In genomic region chr5:136292361-136292760, GRCm38 (mm10) we compare ENCODE assay signal across 15 mouse cellular contexts. TPM values are rescaled to one million over a fixed set of nuclear protein-coding genes. Genes with fewer than 3 reads are reported as not detected.
DNase-seq lines count a peak whose midpoint lies in the region; ATAC-seq and TF ChIP-seq lines count a peak whose summit lies in the region.
"Had no signal": no experiment of that assay in that cellular context is flagged by ENCODE, and none has a peak within 500 bp of the region (broad histone marks: within the 10 kb centered on the region; RNA-seq: fewer than 3 reads in every experiment).

No protein-coding gene starts in this region.

- peak overlapping the region; percentile 82 for H3K27ac ChIP-seq in heart, embryonic 16.5 days (ENCODE audit: low read length)
- H3K27ac ChIP-seq in heart, adult 2 months, result no peak overlapping the region
- H3K27ac ChIP-seq in liver, adult 2 months (replicated peaks; ENCODE audit: insufficient read depth, low read depth, low read length), result no peak overlapping the region
- H3K27ac ChIP-seq in forebrain, postnatal 0 days (ENCODE audit: low read depth, low read length), result peak overlapping the region; percentile 83
- H3K27ac ChIP-seq in midbrain, embryonic 15.5 days, result peak overlapping the region; percentile 68
- H3K27ac ChIP-seq: embryonic facial prominence, embryonic 12.5 days; heart, embryonic 10.5 days; intestine, embryonic 15.5 days; left cerebral cortex, adult 2 months; liver, embryonic 15.5 days had no signal

- ATAC-seq in heart, embryonic 16.5 days (replicated peaks; ENCODE audit: extremely low read depth, insufficient read depth, low FRiP score), result no peak
- peak; percentile 12; the same call in 1 of the 2 replicates for ATAC-seq in forebrain, postnatal 0 days
- ATAC-seq in midbrain, embryonic 15.5 days (replicated peaks), result no peak
- ATAC-seq: intestine, embryonic 15.5 days had no signal

- no peak overlapping the region for H3K4me3 ChIP-seq in heart, embryonic 16.5 days (ENCODE audit: low read length)
- no peak overlapping the region for H3K4me3 ChIP-seq in heart, adult 2 months
- H3K4me3 ChIP-seq in liver, adult 2 months (ENCODE audit: insufficient read depth, low read depth, low read length), result no peak overlapping the region
- no peak overlapping the region for H3K4me3 ChIP-seq in forebrain, postnatal 0 days (ENCODE audit: low read depth, low read length)
- H3K4me3 ChIP-seq in midbrain, embryonic 15.5 days, result no peak overlapping the region
- H3K4me3 ChIP-seq: embryonic facial prominence, embryonic 12.5 days; heart, embryonic 10.5 days; intestine, embryonic 15.5 days; left cerebral cortex, adult 2 months; liver, embryonic 15.5 days had no signal

- no peak for TF ChIP-seq EP300 in heart, adult 2 months (IDR thresholded peaks at IDR 0.05; ENCODE audit: insufficient read depth, low read depth, low read length)

- intact Hi-C loops in heart, adult 2 months (cut with DNase I), result no loop called here

- H3K79me2 ChIP-seq in heart, adult 2 months (replicated peaks; ENCODE audit: control insufficient read depth, insufficient read depth, low read length), result no peaks in the 10 kb centered on the region
- H3K79me2 ChIP-seq in liver, adult 2 months (ENCODE audit: control insufficient read depth, insufficient read depth, low read length), result no peaks in the 10 kb centered on the region

- TF ChIP-seq POLR2A in heart, adult 2 months (IDR thresholded peaks at IDR 0.05; ENCODE audit: insufficient read depth, low read depth, low read length), result no peak
- no peak for TF ChIP-seq POLR2A in liver, adult 2 months (IDR thresholded peaks at IDR 0.05; ENCODE audit: extremely low read depth, insufficient read depth, low read length)

- WGBS in heart, embryonic 16.5 days, result 79% methylated on average over 2 of the region's 2 CpGs
- WGBS in heart, adult 2 months, result 80% methylated on average over 2 of the region's 2 CpGs
- 80% methylated on average over 2 of the region's 2 CpGs for WGBS in liver, adult 2 months
- 24% methylated on average over 2 of the region's 2 CpGs for WGBS in forebrain, postnatal 0 days
- WGBS in midbrain, embryonic 15.5 days, result 45% methylated on average over 2 of the region's 2 CpGs

- H3K9me3 ChIP-seq in heart, embryonic 16.5 days (replicated peaks; ENCODE audit: control insufficient read depth, low read length), result no peaks in the 10 kb centered on the region
- no peaks in the 10 kb centered on the region for H3K9me3 ChIP-seq in forebrain, postnatal 0 days (ENCODE audit: low read length)
- no peaks in the 10 kb centered on the region for H3K9me3 ChIP-seq in midbrain, embryonic 15.5 days
- H3K9me3 ChIP-seq: embryonic facial prominence, embryonic 12.5 days; G1E; heart, embryonic 10.5 days; intestine, embryonic 15.5 days; liver, embryonic 15.5 days had no signal

- H3K27me3 ChIP-seq in heart, embryonic 16.5 days (ENCODE audit: control insufficient read depth, insufficient read depth, low read length), result no peaks in the 10 kb centered on the region
- no peaks in the 10 kb centered on the region for H3K27me3 ChIP-seq in heart, adult 2 months (ENCODE audit: control insufficient read depth, insufficient read depth, low read length)
- H3K27me3 ChIP-seq in liver, adult 2 months (ENCODE audit: control insufficient read depth, insufficient read depth, low read length), result no peaks in the 10 kb centered on the region
- no peaks in the 10 kb centered on the region for H3K27me3 ChIP-seq in forebrain, postnatal 0 days (ENCODE audit: insufficient read depth, low read length)
- H3K27me3 ChIP-seq in midbrain, embryonic 15.5 days (replicated peaks), result no peaks in the 10 kb centered on the region
- H3K27me3 ChIP-seq: embryonic facial prominence, embryonic 12.5 days; intestine, embryonic 15.5 days; liver, embryonic 15.5 days had no signal

- H3K36me3 ChIP-seq in heart, embryonic 16.5 days (ENCODE audit: control insufficient read depth, insufficient read depth), result no peaks in the 10 kb centered on the region
- H3K36me3 ChIP-seq in heart, adult 2 months (ENCODE audit: control insufficient read depth, insufficient read depth, low read length), result no peaks in the 10 kb centered on the region
- H3K36me3 ChIP-seq in liver, adult 2 months (ENCODE audit: control insufficient read depth, insufficient read depth, low read length), result peaks cover 2% of the 10 kb centered on the region; the same call in 1 of the 2 replicates
- no peaks in the 10 kb centered on the region; the same call in none of the 2 replicates for H3K36me3 ChIP-seq in forebrain, postnatal 0 days (ENCODE audit: insufficient read depth)
- H3K36me3 ChIP-seq in midbrain, embryonic 15.5 days (replicated peaks), result 0 out of 2 replicates have a peak, but pooled peaks cover 3% of the 10 kb centered on the region
- H3K36me3 ChIP-seq: G1E had no signal

- no peak overlapping the region; the same call in 1 of the 2 replicates for H3K4me2 ChIP-seq in heart, embryonic 16.5 days (ENCODE audit: low read depth, low read length)
- H3K4me2 ChIP-seq in forebrain, postnatal 0 days (ENCODE audit: low read depth), result no peak overlapping the region
- no peak overlapping the region for H3K4me2 ChIP-seq in midbrain, embryonic 15.5 days
- H3K4me2 ChIP-seq: embryonic facial prominence, embryonic 12.5 days; intestine, embryonic 15.5 days; liver, embryonic 15.5 days had no signal

- H3K9ac ChIP-seq in heart, embryonic 16.5 days (ENCODE audit: low read length), result peak overlapping the region; percentile 14; the same call in 1 of the 2 replicates
- no peak overlapping the region for H3K9ac ChIP-seq in heart, adult 2 months (ENCODE audit: low read depth, low read length)
- H3K9ac ChIP-seq in liver, adult 2 months (ENCODE audit: low read depth, low read length), result no peak overlapping the region
- peak overlapping the region; percentile 14; the same call in 1 of the 2 replicates for H3K9ac ChIP-seq in forebrain, postnatal 0 days
- H3K9ac ChIP-seq in midbrain, embryonic 15.5 days, result no peak overlapping the region
- H3K9ac ChIP-seq: embryonic facial prominence, embryonic 12.5 days; intestine, embryonic 15.5 days; liver, embryonic 15.5 days had no signal

- DNase-seq in heart, adult 2 months, result no peak
- DNase-seq in liver, adult 2 months (ENCODE audit: extremely low read depth, low read depth, low spot score), result peak; percentile 20
- DNase-seq in liver, result no peak
- DNase-seq in forebrain, postnatal 0 days, result no peak
- DNase-seq in thymus, postnatal 4 days, result no peak
- no peak for DNase-seq in urinary bladder, postnatal 4 days (ENCODE audit: low spot score in 2 of 2)
- DNase-seq: lung, postnatal 14 days had no signal

- peaks cover 34% of the 10 kb centered on the region for H3K4me1 ChIP-seq in heart, embryonic 16.5 days (ENCODE audit: control insufficient read depth, insufficient read depth, low read length)
- H3K4me1 ChIP-seq in heart, adult 2 months (ENCODE audit: control insufficient read depth, insufficient read depth, low read length), result peaks cover 9% of the 10 kb centered on the region
- no peaks in the 10 kb centered on the region for H3K4me1 ChIP-seq in liver, adult 2 months (ENCODE audit: control insufficient read depth, insufficient read depth, low read length)
- peaks cover 12% of the 10 kb centered on the region; the same call in 1 of the 2 replicates for H3K4me1 ChIP-seq in forebrain, postnatal 0 days (ENCODE audit: insufficient read depth)
- H3K4me1 ChIP-seq in midbrain, embryonic 15.5 days, result peaks cover 27% of the 10 kb centered on the region
- H3K4me1 ChIP-seq: embryonic facial prominence, embryonic 12.5 days; intestine, embryonic 15.5 days; liver, embryonic 15.5 days had no signal

- no peak for TF ChIP-seq CTCF in heart, adult 2 months (IDR thresholded peaks at IDR 0.05)
- TF ChIP-seq CTCF in liver, adult 2 months (IDR thresholded peaks at IDR 0.05; ENCODE audit: low read depth, low read length), result no peak
- no peak for TF ChIP-seq CTCF in forebrain, postnatal 0 days (IDR thresholded peaks at IDR 0.05; ENCODE audit: low read depth)

RNA-seq across cellular contexts. Expression of gene Sh2b2, which starts 46.0 kb away (rescaled TPM):
- polyA plus RNA-seq in heart, embryonic 16.5 days (2015; fragmentation: Nextera tagmentation; extraction: Ambion mirVana), result 1.7 TPM in 2 replicates
- total RNA-seq in heart, adult 2 months (2021), result under 1 TPM; 0.55 to 0.80 TPM
- 2.2 and 6.7 TPM in 2 replicates for polyA plus RNA-seq in heart, adult 2 months (2012; rRNA removed)
- total RNA-seq in liver, adult 2 months (2014; rRNA removed), result 0.65 and 1.4 TPM in 2 replicates
- polyA plus RNA-seq in liver, adult 2 months (2012; rRNA removed), result 3.3 and 6.1 TPM in 2 replicates
- total RNA-seq in forebrain, postnatal 0 days (2014; rRNA removed), result 38.4 and 43.8 TPM in 2 replicates
- polyA plus RNA-seq in forebrain, postnatal 0 days (2015; fragmentation: Nextera tagmentation; extraction: Ambion mirVana), result 21.0 and 22.7 TPM in 2 replicates
- polyA plus RNA-seq in midbrain, embryonic 15.5 days (2015; fragmentation: Nextera tagmentation; extraction: Ambion mirVana), result 31.4 and 33.2 TPM in 2 replicates
- polyA plus RNA-seq: G1E had no signal

Comparison
In these comparisons a context has a peak if more than half of its experiments do, and no peak if none do; other contexts are left out.
1. H3K27ac ChIP-seq: peak in heart, embryonic 16.5 days (single experiment), forebrain, postnatal 0 days (single experiment) and midbrain, embryonic 15.5 days (single experiment); none in heart, adult 2 months (single experiment) and liver, adult 2 months (single experiment).
2. H3K9ac ChIP-seq: peak in heart, embryonic 16.5 days (single experiment) and forebrain, postnatal 0 days (single experiment); none in heart, adult 2 months (single experiment), liver, adult 2 months (single experiment) and midbrain, embryonic 15.5 days (single experiment).